Mouse (Mus musculus) adrenal gland, postnatal 14 days (tissue): ENCODE measurements around the gene Ptms. TPM values are rescaled to one million over a fixed set of nuclear protein-coding genes. Genes with fewer than 3 reads are reported as not detected.

ENCODE experiments used
- DNase-seq: peaks from one replicate; pipeline ENCODE4 v3.0.0; 2021; ENCODE audit warnings: mixed read lengths
- long read RNA-seq, 2 experiments: library from polyadenylated mRNA; stranded (forward); transcript quantifications; one replicate each; pipeline ENCODE4 v2.0.0; 2021
- total RNA-seq: library from RNA; stranded (reverse); gene quantifications from 2 replicates; pipeline ENCODE4 v1.2.3, GENCODE M21; 2021

Ptms gene
- 917 and 925 TPM in 2 replicates for total RNA-seq
- long read RNA-seq, experiment 1, transcript Ptms-201 (5 exons, 1,149 nt): major isoform, 138 of 237 reads
- long read RNA-seq, experiment 1, transcript Ptms-203 (4 exons, 629 nt): minor isoform, 27 of 237 reads
- long read RNA-seq, experiment 1, partial matches to known transcripts: 60 of 237 reads
- long read RNA-seq, experiment 1, other reads (novel, unspliced or antisense): 12 of 237 reads
- long read RNA-seq, experiment 2, transcript Ptms-201 (5 exons, 1,149 nt): major isoform, 117 of 248 reads
- long read RNA-seq, experiment 2, transcript Ptms-203 (4 exons, 629 nt): minor isoform, 51 of 248 reads
- long read RNA-seq, experiment 2, partial matches to known transcripts: 63 of 248 reads
- long read RNA-seq, experiment 2, other reads (novel, unspliced or antisense): 14 of 248 reads

DNA sequence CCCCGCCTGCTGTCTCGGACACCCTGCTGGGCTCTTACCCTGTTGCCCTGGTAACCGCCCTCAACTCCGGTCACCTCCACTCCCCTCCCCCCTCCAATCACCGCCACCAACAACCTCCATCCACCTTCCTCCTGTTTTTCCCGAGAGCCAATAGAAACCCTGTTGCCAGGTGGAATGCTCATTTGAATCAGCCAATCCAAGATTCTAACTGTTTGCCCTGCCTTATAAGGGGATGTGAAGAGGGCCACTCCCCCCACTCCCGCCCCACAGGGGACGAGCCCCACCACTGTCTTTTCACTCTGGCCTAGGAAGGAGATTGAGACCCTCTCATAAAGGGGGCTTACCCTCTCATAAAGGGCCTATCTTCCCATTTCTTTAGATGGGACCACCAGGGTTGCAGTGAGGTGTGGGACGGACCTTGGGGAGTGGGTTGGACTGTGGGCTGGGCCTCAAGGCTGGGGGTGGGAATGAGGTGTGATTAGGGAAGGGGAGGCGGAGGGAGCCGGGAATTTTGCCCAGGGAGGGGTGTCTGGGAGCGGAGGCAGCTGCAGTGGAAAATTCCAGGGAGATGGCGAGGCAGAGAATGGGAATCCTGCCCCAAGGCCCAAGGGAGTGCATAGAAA lies at the start of gene Ptms:
TSS of gene Ptms (minus strand) at position 409 of the 623 bp plus-strand sequence.
- peak; percentile 96 for DNase-seq

DNA sequence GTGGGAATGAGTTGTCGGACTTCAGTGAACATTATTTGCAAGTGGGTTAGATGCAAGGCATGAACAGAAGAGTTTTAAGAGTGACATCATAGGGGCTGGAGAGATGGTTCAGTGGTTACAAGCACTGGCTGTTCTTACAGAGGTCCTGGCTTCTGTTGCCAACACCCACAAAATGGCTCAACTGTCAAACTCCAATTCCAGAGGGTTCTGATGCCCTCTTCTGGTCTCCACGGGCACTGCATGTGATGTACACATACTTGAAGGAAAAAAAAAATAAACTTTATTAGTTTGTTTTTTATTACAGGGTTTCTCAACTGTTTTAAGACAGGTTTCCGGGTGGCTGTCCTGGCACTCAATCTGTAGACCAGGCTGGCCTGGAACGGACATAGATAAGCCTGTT lies 47.9 kb upstream of the Ptms start:
- peak; percentile 67 for DNase-seq

- peak; percentile 45 for DNase-seq
These were observed 46.7 kb upstream of the Ptms start for GRCm38 (mm10) chr6:124966466-124967118.

- no peak for DNase-seq
These were observed 45.8 kb upstream of the Ptms start for GRCm38 (mm10) chr6:124965747-124966146.

GRCm38 (mm10) chr6:124965088-124965719 lies 45.3 kb upstream of the Ptms start, which contains the start of gene Cops7a:
Gene Cops7a (minus strand): TSS chr6:124965538.
- peak; percentile 99 for DNase-seq

DNA sequence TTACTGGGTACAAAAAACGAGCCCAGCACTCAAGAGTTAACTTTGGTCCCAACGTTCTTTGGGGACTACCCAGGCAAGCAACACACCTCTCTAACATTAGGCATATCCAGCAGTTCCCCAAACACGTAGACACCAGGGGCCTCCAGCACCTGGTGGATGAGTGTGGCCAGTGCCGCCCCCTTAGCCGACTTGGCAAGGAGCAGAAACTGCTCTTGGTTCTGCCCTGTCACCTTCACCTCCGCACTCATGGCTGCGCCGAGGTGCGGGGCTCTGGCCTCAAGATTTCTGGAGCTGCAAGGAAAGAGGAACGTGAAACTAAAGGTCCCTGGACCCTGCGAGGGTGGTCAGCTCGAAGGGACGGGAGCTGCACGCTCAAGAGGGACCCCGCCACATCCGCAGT lies 44.7 kb upstream of the Ptms start:
- no peak for DNase-seq

GRCm38 (mm10) chr6:124961021-124961420 lies 41.1 kb upstream of the Ptms start:
- DNase-seq: peak; percentile 75

GRCm38 (mm10) chr6:124959960-124960359 lies 40.1 kb upstream of the Ptms start:
- no peak for DNase-seq

DNA sequence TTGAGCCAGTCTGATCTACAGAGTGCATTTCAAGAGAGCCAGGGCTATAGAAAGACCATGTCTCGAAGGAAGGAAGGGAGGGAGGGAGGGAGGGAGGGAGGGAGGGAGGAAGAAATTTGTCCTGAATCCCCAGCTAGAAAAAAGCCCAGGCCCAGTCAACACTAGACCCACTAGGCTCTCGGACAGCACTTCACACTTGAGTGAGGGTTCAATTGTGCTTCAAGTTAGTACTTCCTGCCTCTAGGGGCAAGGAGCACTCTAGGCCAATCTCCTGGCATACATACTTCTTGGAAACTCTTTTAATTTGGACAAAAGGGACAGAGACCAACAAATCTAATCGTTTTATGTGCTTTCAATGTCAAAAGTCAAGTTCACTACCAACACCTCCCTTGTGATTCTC lies 38.2 kb upstream of the Ptms start:
- no peak for DNase-seq

DNA sequence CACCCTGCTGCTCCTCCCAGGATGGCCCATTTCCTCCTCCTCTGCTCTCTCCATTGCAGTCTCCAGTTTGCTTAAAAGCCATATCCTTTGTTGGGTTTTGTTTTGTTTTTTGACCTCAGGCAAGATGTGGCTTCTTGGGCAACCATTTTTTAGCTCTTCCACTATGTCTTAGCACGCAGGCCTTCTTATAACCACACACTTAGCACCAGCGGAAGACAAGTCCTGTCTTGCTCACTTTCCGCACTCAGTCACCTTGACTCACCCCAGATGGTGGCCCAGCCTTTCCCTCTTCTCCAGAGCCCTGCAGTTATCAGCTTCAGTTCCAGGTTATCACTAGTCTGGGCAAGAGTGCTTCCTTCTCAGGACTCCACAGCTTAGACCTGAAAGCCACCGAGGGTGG lies 35.3 kb upstream of the Ptms start:
- no peak for DNase-seq

DNA sequence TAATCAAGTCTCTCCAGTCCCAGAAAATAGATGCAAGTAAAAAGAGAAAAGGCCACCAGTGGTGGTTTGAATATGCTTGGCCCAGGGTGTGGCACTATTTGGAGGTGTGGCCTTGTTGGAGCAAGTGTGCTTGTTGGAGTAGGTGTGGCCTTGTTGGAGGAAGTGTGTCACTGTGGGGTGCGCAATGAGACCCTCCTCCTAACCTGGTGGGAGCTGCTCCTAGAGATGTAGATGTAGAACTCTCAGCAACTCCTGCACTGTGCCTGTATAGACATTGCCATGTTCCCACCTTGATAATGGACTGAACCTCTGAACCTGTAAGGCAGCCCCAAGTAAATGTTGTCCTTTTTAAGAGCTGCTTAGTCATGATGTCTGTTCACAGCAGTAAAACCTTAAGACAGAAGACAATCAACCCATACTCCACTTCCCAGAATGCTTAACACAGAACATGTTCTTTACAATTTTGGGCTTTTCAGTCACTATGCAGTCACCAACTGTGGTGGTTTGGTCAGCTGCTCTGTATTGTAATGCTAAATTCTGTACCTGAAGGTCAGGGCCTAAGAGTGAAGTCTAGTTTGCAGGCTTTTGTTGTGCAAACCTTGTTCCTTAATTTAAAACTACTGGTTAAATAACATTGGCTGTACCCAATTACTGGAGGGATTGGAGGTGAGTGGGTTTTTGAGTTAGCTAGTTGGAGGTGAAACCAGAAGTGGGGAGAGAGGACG lies 34.2 kb upstream of the Ptms start:
- no peak for DNase-seq

GRCm38 (mm10) chr6:124943526-124943925 lies 23.6 kb upstream of the Ptms start:
- no peak for DNase-seq

DNA sequence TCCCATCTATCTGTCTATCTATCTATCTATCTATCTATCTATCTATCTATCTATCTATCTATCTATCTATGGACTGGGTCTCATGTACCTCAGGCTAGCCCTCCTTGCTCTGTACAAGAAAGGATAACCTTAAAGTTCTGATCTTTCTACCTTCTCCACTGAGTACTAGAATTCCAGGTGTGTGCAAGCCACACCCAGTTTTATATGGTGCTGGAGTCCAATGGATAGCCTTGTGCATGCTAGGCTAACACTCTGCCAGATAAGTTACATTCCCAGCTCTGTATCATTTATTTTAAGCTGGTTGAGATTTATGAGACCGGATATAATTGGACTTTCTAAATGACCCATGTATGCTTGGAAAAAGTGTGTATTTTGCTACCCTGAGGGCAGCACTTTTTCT lies 21.8 kb upstream of the Ptms start:
- DNase-seq: no peak

GRCm38 (mm10) chr6:124938554-124938953 lies 18.7 kb upstream of the Ptms start:
- DNase-seq: no peak

GRCm38 (mm10) chr6:124937493-124937892 lies 17.6 kb upstream of the Ptms start:
- no peak for DNase-seq

GRCm38 (mm10) chr6:124936681-124937080 lies 16.8 kb upstream of the Ptms start:
- DNase-seq: no peak

GRCm38 (mm10) chr6:124934670-124935069 lies 14.8 kb upstream of the Ptms start:
- no peak for DNase-seq

- DNase-seq: no peak
These were observed 13.2 kb upstream of the Ptms start for GRCm38 (mm10) chr6:124933127-124933526.

GRCm38 (mm10) chr6:124932314-124932695 lies 12.4 kb upstream of the Ptms start:
- DNase-seq: no peak

- peak; percentile 73 for DNase-seq
These were observed 11.8 kb upstream of the Ptms start for GRCm38 (mm10) chr6:124931525-124932313.
